Mouse (Mus musculus): ENCODE results near the gene Zmiz1. TPM values are rescaled to one million over a fixed set of nuclear protein-coding genes. Genes with fewer than 3 reads are reported as not detected.
A peak's percentile ranks its signal among the peaks of the same experiment; 100 is the strongest.

The Zmiz1 gene
- total RNA-seq, 2 experiments from 2014 or later = 27.4 to 34.5 TPM

GRCm38 (mm10) chr14:25500511-25501120 lies 41.6 kb downstream of the Zmiz1 start:
- no peak for TF ChIP-seq CTCF (IDR thresholded peaks at IDR 0.05)
- Histone ChIP-seq H3K4me3 (no peak overlapping the region), H3K27ac (peak overlapping the region; percentile 32)
- intact Hi-C loops (cut with DNase I) = no loop called here
- DNase-seq = no peak

GRCm38 (mm10) chr14:25501481-25501880 lies 42.5 kb downstream of the Zmiz1 start:
- intact Hi-C loops (cut with DNase I) = no loop called here
- DNase-seq = no peak
- TF ChIP-seq CTCF (IDR thresholded peaks at IDR 0.05) = no peak
- Histone ChIP-seq H3K27ac (peak overlapping the region; percentile 32), H3K4me3 (no peak overlapping the region)

- DNase-seq = no peak
- no peak overlapping the region for H3K4me3 ChIP-seq
- no peak for TF ChIP-seq CTCF (IDR thresholded peaks at IDR 0.05)
- H3K27ac ChIP-seq = no peak overlapping the region; the same call in 1 of the 2 replicates
- intact Hi-C loops (cut with DNase I) = no loop called here
These were observed 43.4 kb downstream of the Zmiz1 start for GRCm38 (mm10) chr14:25502355-25502754.

GRCm38 (mm10) chr14:25504241-25504640 lies 45.3 kb downstream of the Zmiz1 start:
- no peak for TF ChIP-seq CTCF (IDR thresholded peaks at IDR 0.05)
- no peak for DNase-seq
- Histone ChIP-seq H3K4me3 (no peak overlapping the region), H3K27ac (peak overlapping the region; percentile 96)
- intact Hi-C loops (cut with DNase I) = no loop called here

GRCm38 (mm10) chr14:25505201-25505671 lies 46.3 kb downstream of the Zmiz1 start:
- no peak for TF ChIP-seq CTCF (IDR thresholded peaks at IDR 0.05)
- Histone ChIP-seq H3K4me3 (no peak overlapping the region), H3K27ac (peak overlapping the region; percentile 96)
- intact Hi-C loops (cut with DNase I) = no loop called here
- peak; percentile 75 for DNase-seq

GRCm38 (mm10) chr14:25508111-25508756 lies 49.2 kb downstream of the Zmiz1 start:
- Histone ChIP-seq H3K27ac (peak overlapping the region; percentile 96), H3K4me3 (peak overlapping the region; percentile 19)
- DNase-seq = peak; percentile 90
- intact Hi-C loops (cut with DNase I) = loop anchor here (1.0 kb wide), 1 partner anchor 10 kb away; no protein-coding TSS in a partner anchor
- TF ChIP-seq CTCF (IDR thresholded peaks at IDR 0.05) = no peak

GRCm38 (mm10) chr14:25508757-25509139 lies 49.8 kb downstream of the Zmiz1 start:
- no peak for TF ChIP-seq CTCF (IDR thresholded peaks at IDR 0.05)
- intact Hi-C loops (cut with DNase I) = loop anchor here (1.0 kb wide), 1 partner anchor 10 kb away; no protein-coding TSS in a partner anchor
- Histone ChIP-seq H3K4me3 (no peak overlapping the region; the same call in 1 of the 2 replicates), H3K27ac (peak overlapping the region; percentile 96)
- DNase-seq = peak; percentile 86

- intact Hi-C loops (cut with DNase I) = loop anchor here (5.0 kb wide), 1 partner anchor 32 kb away; no protein-coding TSS in a partner anchor
- DNase-seq = peak; percentile 53
- no peak for TF ChIP-seq CTCF (IDR thresholded peaks at IDR 0.05)
- peak overlapping the region; percentile 96 for H3K27ac ChIP-seq
- H3K4me3 ChIP-seq = no peak overlapping the region
These were observed 50.6 kb downstream of the Zmiz1 start for GRCm38 (mm10) chr14:25509450-25510129.

GRCm38 (mm10) chr14:25510362-25510761 lies 51.4 kb downstream of the Zmiz1 start:
- Histone ChIP-seq H3K4me3 (no peak overlapping the region), H3K27ac (peak overlapping the region; percentile 96)
- DNase-seq = no peak
- intact Hi-C loops (cut with DNase I) = loop anchor here (5.0 kb wide), 1 partner anchor 33 kb away; no protein-coding TSS in a partner anchor
- 0 out of 2 replicates have a peak, but pooled peaks have one; percentile 10 for TF ChIP-seq CTCF (IDR thresholded peaks at IDR 0.05)

GRCm38 (mm10) chr14:25510987-25511386 lies 52.0 kb downstream of the Zmiz1 start:
- DNase-seq = no peak
- Histone ChIP-seq H3K4me3 (no peak overlapping the region), H3K27ac (peak overlapping the region; percentile 96)
- TF ChIP-seq CTCF (IDR thresholded peaks at IDR 0.05) = no peak
- intact Hi-C loops (cut with DNase I) = loop anchor here (5.0 kb wide), 1 partner anchor 34 kb away; no protein-coding TSS in a partner anchor

- no peak overlapping the region for H3K4me3 ChIP-seq
- TF ChIP-seq CTCF (IDR thresholded peaks at IDR 0.05) = no peak
- peak overlapping the region; percentile 96 for H3K27ac ChIP-seq
- no peak for DNase-seq
- intact Hi-C loops (cut with DNase I) = loop anchor here (5.0 kb wide), 1 partner anchor 34 kb away; no protein-coding TSS in a partner anchor
These were observed 52.6 kb downstream of the Zmiz1 start for GRCm38 (mm10) chr14:25511564-25511963.

- DNase-seq = no peak
- Histone ChIP-seq H3K27ac (peak overlapping the region; percentile 96), H3K4me3 (no peak overlapping the region)
- intact Hi-C loops (cut with DNase I) = loop anchor here (5.0 kb wide), 1 partner anchor 35 kb away; no protein-coding TSS in a partner anchor
- TF ChIP-seq CTCF (IDR thresholded peaks at IDR 0.05) = no peak
These were observed 53.0 kb downstream of the Zmiz1 start for GRCm38 (mm10) chr14:25511967-25512366.

All from gastrocnemius, adult 2 months (tissue).